Mouse (Mus musculus) midbrain, embryonic 14.5 days (tissue): ENCODE measurements around the gene Cerkl. TPM values are rescaled to one million over a fixed set of nuclear protein-coding genes. Genes with fewer than 3 reads are reported as not detected.

Source experiments
- ATAC-seq: fragments of 200-750 bp; cut with Nextera tagmentation; 2 replicates; pipeline ENCODE4 v1.8.0; 2017; ENCODE audit warnings: moderate number of reproducible peaks, moderate library complexity; ENCODE audit not compliant: low FRiP score, low TSS enrichment
- DNase-seq: peaks from one replicate; pipeline ENCODE4 v3.0.0-alpha.2; 2015
- H3K27ac ChIP-seq: fragments of 300-500 bp; sonication (generic); replicated peaks from 2 replicates; pipeline ENCODE4 v1.5.1; 2014; ENCODE audit warnings: mild to moderate bottlenecking, low read depth, low read length, moderate library complexity
- H3K27me3 ChIP-seq: fragments of 300-500 bp; sonication (generic); 2 replicates; pipeline ENCODE4 v1.6.1; 2014; ENCODE audit warnings: low read length, control low read depth, mixed read lengths; ENCODE audit not compliant: control insufficient read depth, insufficient read depth
- H3K36me3 ChIP-seq: fragments of 300-500 bp; sonication (generic); 2 replicates; pipeline ENCODE4 v1.6.1; 2014; ENCODE audit warnings: low read length, control low read depth; ENCODE audit not compliant: control insufficient read depth, insufficient read depth
- H3K4me1 ChIP-seq: fragments of 300-500 bp; sonication (generic); 2 replicates; pipeline ENCODE4 v1.6.1; 2014; ENCODE audit warnings: mild to moderate bottlenecking, antibody characterized with exemption, low read length, control low read depth; ENCODE audit not compliant: control insufficient read depth, insufficient read depth
- H3K4me2 ChIP-seq: fragments of 300-500 bp; sonication (generic); 2 replicates; pipeline ENCODE4 v1.6.1; 2014; ENCODE audit warnings: mild to moderate bottlenecking, low read length, moderate library complexity
- H3K4me3 ChIP-seq: fragments of 300-500 bp; sonication (generic); replicated peaks from 2 replicates; pipeline ENCODE4 v1.5.1; 2014; ENCODE audit warnings: low read depth, low read length
- H3K9ac ChIP-seq: fragments of 300-500 bp; sonication (generic); replicated peaks from 2 replicates; pipeline ENCODE4 v1.6.1; 2014; ENCODE audit warnings: mild to moderate bottlenecking, low read length, moderate library complexity
- H3K9me3 ChIP-seq: fragments of 300-500 bp; sonication (generic); 2 replicates; pipeline ENCODE4 v1.6.1; 2016; ENCODE audit warnings: low read length, control low read depth, mixed read lengths; ENCODE audit not compliant: control insufficient read depth
- WGBS: fragments of 180-500 bp; shearing (Covaris S2); extraction: QIAGEN DNeasy Blood & Tissue Kit; methylation state at CpG from one replicate; pipeline ENCODE4 v1.1.7; 2014; 5-methylcytosine and 5-hydroxymethylcytosine counted together
- polyA plus RNA-seq: library from polyadenylated mRNA; unstranded; fragments of >200 nt; fragmentation: Nextera tagmentation; extraction: Ambion mirVana; gene quantifications from 2 replicates; pipeline ENCODE4 v1.2.1, GENCODE M21; 2014

Cerkl gene
- polyA plus RNA-seq, 1 experiment from 2014 or later, result 3.3 TPM

DNA sequence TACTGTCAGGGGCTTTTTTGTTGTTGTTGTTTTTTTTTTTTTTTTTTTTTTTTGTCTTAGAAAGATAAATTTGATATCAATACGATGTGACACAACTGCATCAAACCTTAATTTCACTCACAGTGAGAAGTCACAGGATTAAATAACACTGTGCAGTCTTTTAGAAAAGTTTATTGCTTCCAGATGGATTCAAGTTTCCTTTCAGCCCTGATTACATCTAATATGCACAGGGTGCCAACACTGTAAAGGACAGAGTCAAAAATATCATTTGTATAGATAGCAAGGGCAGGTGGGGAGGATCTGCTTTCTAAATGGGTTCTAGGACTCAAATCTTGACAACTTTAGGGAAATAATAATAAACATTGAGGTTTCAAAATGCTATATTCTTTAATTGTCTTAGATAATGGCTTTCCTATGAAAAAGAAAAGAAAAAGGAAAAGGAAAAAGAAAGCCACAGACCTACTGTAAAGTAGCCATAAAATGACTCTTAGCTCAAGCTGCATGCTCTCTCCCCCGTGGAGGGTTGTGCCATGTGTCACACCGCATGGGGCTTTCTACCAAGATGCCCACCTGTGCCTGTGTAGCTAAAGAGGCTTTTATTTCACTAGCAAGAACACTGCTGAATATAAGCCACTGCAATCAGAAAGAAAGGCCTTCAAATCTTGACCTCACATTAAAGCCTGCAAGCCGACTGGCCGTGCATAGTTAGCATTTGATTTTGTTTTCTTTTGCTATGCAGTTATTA lies 50.8 kb downstream of the Cerkl start:
- Histone ChIP-seq H3K4me2 (no peak overlapping the region), H3K27ac (no peak overlapping the region), H3K9me3 (no peaks in the 10 kb centered on the region), H3K36me3 (no peaks in the 10 kb centered on the region), H3K4me3 (no peak overlapping the region), H3K4me1 (no peaks in the 10 kb centered on the region), H3K27me3 (no peaks in the 10 kb centered on the region), H3K9ac (no peak overlapping the region)
- WGBS, result 78% methylated on average over 5 of the region's 5 CpGs
- no peak for ATAC-seq
- no peak for DNase-seq

DNA sequence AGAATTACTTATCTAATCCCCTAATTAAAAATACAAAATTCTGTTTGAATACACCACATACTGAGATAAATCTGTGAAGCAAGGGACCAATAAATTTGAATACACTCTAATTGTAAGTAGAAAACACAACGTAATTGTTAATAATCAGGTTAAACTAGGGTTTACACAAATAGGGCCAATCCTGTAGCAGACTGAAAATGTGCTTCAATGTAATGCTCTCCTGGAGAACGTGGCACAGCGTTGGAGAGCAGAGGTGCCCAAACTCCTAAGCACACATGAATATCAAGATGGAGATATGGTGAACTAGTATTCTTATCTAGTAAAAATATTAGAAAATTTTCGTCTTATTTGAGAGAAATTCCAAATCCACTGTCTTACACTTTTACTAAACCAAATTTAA lies 56.5 kb downstream of the Cerkl start:
- no peak for ATAC-seq
- 0 out of 2 replicates have a peak overlapping the region, but pooled peaks have one; percentile 5 for H3K27ac ChIP-seq

DNA sequence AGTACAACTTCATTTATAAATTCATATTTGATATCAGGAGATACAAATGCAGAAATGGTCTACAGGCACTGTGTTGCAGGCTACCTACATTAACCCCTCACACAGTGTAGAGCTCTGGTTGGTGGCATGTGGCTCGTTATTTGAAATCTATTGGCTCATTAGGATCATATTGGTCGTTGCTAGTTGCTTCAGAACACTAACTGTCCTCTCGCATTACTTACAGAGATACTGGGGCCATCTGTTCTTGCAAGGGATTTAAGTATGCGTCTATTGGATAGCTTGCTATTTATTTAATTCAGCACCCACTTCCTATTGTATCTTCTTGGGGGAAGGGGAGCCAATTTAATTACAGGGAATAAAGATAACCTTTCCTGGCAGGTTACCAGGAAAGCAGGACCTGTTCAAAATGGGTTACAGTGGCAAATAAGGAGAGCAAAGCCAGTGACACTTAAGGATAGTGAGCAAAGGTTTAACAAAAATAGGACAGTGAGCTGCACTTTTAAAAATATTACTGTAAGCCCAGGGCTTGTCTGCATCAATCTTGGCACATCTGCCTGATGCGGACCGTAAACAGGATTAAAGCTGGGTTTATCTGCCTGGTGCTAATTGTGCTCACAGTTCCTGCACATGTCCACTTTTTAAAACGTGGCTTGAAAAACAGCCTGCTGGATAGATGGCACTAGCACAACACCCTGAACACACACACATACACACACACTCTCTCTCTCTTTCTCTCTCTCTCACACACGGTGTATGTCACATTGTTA lies 57.2 kb downstream of the Cerkl start:
- 14% methylated on average over 8 of the region's 8 CpGs for WGBS
- H3K36me3 ChIP-seq, result no peaks in the 10 kb centered on the region
- DNase-seq, result peak; percentile 63
- peak overlapping the region; percentile 5; the same call in 1 of the 2 replicates for H3K27ac ChIP-seq
- no peak overlapping the region for H3K4me2 ChIP-seq
- no peaks in the 10 kb centered on the region for H3K27me3 ChIP-seq
- H3K4me1 ChIP-seq, result peaks cover 9% of the 10 kb centered on the region
- no peaks in the 10 kb centered on the region for H3K9me3 ChIP-seq
- ATAC-seq, result peak; percentile 86
- H3K9ac ChIP-seq, result no peak overlapping the region
- no peak overlapping the region for H3K4me3 ChIP-seq

More for the DNA sequence above, 56.5 kb downstream of the Cerkl start:
- Histone ChIP-seq H3K9me3 (no peaks in the 10 kb centered on the region), H3K4me3 (no peak overlapping the region), H3K9ac (no peak overlapping the region), H3K36me3 (no peaks in the 10 kb centered on the region), H3K27me3 (no peaks in the 10 kb centered on the region), H3K4me1 (peaks cover 9% of the 10 kb centered on the region), H3K4me2 (no peak overlapping the region)
- no peak for DNase-seq
- 37% methylated on average over 4 of the region's 4 CpGs for WGBS

DNA sequence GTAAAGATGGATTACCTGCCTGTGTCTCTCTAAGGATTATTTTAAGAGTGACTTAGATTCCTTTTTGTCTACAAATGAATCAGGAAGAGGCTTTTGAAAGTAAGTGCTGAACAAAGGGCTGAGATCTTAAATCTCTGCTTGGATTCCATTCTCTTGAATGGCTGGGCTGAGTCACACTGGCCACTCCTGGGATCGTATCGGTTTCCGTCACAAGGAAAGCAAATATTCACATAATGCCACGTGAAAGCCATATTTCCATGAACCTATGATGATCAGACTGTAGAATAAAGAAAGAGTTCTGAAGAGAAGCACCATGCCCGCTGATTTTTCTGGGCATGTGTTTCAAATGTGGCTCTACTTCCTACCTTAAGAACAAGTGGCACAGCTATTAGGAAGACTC lies 57.8 kb downstream of the Cerkl start:
- no peak overlapping the region for H3K4me2 ChIP-seq
- H3K27ac ChIP-seq, result 0 out of 2 replicates have a peak overlapping the region, but pooled peaks have one; percentile 5
- H3K27me3 ChIP-seq, result no peaks in the 10 kb centered on the region
- H3K4me1 ChIP-seq, result peaks cover 9% of the 10 kb centered on the region
- no peak overlapping the region for H3K9ac ChIP-seq
- DNase-seq, result peak; percentile 20
- H3K9me3 ChIP-seq, result no peaks in the 10 kb centered on the region
- H3K4me3 ChIP-seq, result no peak overlapping the region
- no peak for ATAC-seq
- no peaks in the 10 kb centered on the region for H3K36me3 ChIP-seq
- WGBS, result 39% methylated on average over 5 of the region's 5 CpGs

DNA sequence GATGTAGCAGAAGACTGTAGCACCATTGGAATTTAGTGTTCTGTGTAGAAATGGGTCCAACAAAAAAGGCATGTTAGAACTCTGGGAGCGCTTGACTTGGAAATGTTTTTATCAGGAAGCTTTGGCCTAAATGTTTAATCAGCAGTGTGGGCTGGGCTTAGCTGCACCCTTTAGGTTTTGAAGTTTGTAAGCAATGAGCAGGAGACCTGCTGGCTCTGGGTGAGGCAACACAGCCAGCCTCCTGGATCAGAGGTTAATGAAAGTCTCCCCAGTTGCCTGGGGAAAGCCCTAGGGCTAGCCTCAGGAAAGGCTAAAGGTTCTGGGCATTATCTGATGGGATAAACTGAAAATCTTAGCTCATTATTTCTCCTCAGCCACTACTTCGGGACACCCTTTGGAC lies 58.2 kb downstream of the Cerkl start:
- Histone ChIP-seq H3K9ac (no peak overlapping the region), H3K36me3 (no peaks in the 10 kb centered on the region), H3K4me3 (no peak overlapping the region), H3K27me3 (no peaks in the 10 kb centered on the region), H3K4me1 (peaks cover 9% of the 10 kb centered on the region), H3K4me2 (no peak overlapping the region), H3K9me3 (no peaks in the 10 kb centered on the region), H3K27ac (no peak overlapping the region)
- ATAC-seq (no peak), DNase-seq (no peak)
- 53% methylated on average over 2 of the region's 2 CpGs for WGBS

DNA sequence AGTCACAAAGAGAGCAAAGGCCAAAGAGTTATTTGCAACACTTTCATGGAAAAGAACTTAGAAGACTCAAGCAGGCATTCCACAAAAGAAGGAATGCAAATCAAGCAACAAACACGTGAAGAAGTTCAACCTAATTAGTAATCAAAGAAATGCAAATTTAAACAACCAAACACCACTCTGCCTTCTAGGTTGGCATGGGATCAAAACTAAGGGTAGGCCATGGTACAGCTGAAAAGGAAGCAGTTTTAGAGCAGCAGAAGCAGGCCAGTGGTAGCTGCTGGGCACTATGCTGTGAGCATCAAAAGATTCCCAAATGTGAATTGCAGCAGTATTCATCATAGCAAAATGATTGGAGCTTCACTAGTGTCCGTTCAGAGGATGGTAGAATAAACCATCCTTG lies 59.5 kb downstream of the Cerkl start:
- Histone ChIP-seq H3K36me3 (no peaks in the 10 kb centered on the region), H3K4me3 (no peak overlapping the region), H3K4me1 (peaks cover 9% of the 10 kb centered on the region), H3K27ac (no peak overlapping the region), H3K9ac (no peak overlapping the region), H3K9me3 (no peaks in the 10 kb centered on the region), H3K27me3 (no peaks in the 10 kb centered on the region), H3K4me2 (no peak overlapping the region)
- WGBS, result 54% methylated on average over 2 of the region's 2 CpGs
- no peak for ATAC-seq
- no peak for DNase-seq

GRCm38 (mm10) chr2:79379087-79380041 lies 77.2 kb downstream of the Cerkl start:
- DNase-seq (peak; percentile 58), ATAC-seq (peak; percentile 57; the same call in 1 of the 2 replicates)
- Histone ChIP-seq H3K4me3 (no peak overlapping the region), H3K27ac (peak overlapping the region; percentile 39; the same call in 1 of the 2 replicates), H3K9ac (no peak overlapping the region), H3K4me1 (peaks cover 15% of the 10 kb centered on the region; the same call in 1 of the 2 replicates), H3K27me3 (no peaks in the 10 kb centered on the region), H3K9me3 (no peaks in the 10 kb centered on the region), H3K36me3 (no peaks in the 10 kb centered on the region), H3K4me2 (peak overlapping the region; percentile 13; the same call in 1 of the 2 replicates)
- 12% methylated on average over 12 of the region's 12 CpGs for WGBS
